Mouse (Mus musculus) midbrain, embryonic 14.5 days (tissue): ENCODE measurements around the gene Srpk2. TPM values are rescaled to one million over a fixed set of nuclear protein-coding genes. Genes with fewer than 3 reads are reported as not detected.

Experiments
- ATAC-seq: fragments of 200-750 bp; cut with Nextera tagmentation; 2 replicates; pipeline ENCODE4 v1.8.0; 2017; ENCODE audit warnings: moderate number of reproducible peaks, moderate library complexity; ENCODE audit not compliant: low FRiP score, low TSS enrichment
- DNase-seq: peaks from one replicate; pipeline ENCODE4 v3.0.0-alpha.2; 2015
- H3K27ac ChIP-seq: fragments of 300-500 bp; sonication (generic); replicated peaks from 2 replicates; pipeline ENCODE4 v1.5.1; 2014; ENCODE audit warnings: mild to moderate bottlenecking, low read depth, low read length, moderate library complexity
- H3K27me3 ChIP-seq: fragments of 300-500 bp; sonication (generic); 2 replicates; pipeline ENCODE4 v1.6.1; 2014; ENCODE audit warnings: low read length, control low read depth, mixed read lengths; ENCODE audit not compliant: control insufficient read depth, insufficient read depth
- H3K36me3 ChIP-seq: fragments of 300-500 bp; sonication (generic); 2 replicates; pipeline ENCODE4 v1.6.1; 2014; ENCODE audit warnings: low read length, control low read depth; ENCODE audit not compliant: control insufficient read depth, insufficient read depth
- H3K4me1 ChIP-seq: fragments of 300-500 bp; sonication (generic); 2 replicates; pipeline ENCODE4 v1.6.1; 2014; ENCODE audit warnings: mild to moderate bottlenecking, antibody characterized with exemption, low read length, control low read depth; ENCODE audit not compliant: control insufficient read depth, insufficient read depth
- H3K4me2 ChIP-seq: fragments of 300-500 bp; sonication (generic); 2 replicates; pipeline ENCODE4 v1.6.1; 2014; ENCODE audit warnings: mild to moderate bottlenecking, low read length, moderate library complexity
- H3K4me3 ChIP-seq: fragments of 300-500 bp; sonication (generic); replicated peaks from 2 replicates; pipeline ENCODE4 v1.5.1; 2014; ENCODE audit warnings: low read depth, low read length
- H3K9ac ChIP-seq: fragments of 300-500 bp; sonication (generic); replicated peaks from 2 replicates; pipeline ENCODE4 v1.6.1; 2014; ENCODE audit warnings: mild to moderate bottlenecking, low read length, moderate library complexity
- H3K9me3 ChIP-seq: fragments of 300-500 bp; sonication (generic); 2 replicates; pipeline ENCODE4 v1.6.1; 2016; ENCODE audit warnings: low read length, control low read depth, mixed read lengths; ENCODE audit not compliant: control insufficient read depth
- WGBS: fragments of 180-500 bp; shearing (Covaris S2); extraction: QIAGEN DNeasy Blood & Tissue Kit; methylation state at CpG from one replicate; pipeline ENCODE4 v1.1.7; 2014; 5-methylcytosine and 5-hydroxymethylcytosine counted together
- polyA plus RNA-seq: library from polyadenylated mRNA; unstranded; fragments of >200 nt; fragmentation: Nextera tagmentation; extraction: Ambion mirVana; gene quantifications from 2 replicates; pipeline ENCODE4 v1.2.1, GENCODE M21; 2014

Gene Srpk2
- polyA plus RNA-seq, 1 experiment from 2014 or later = 121 TPM

DNA sequence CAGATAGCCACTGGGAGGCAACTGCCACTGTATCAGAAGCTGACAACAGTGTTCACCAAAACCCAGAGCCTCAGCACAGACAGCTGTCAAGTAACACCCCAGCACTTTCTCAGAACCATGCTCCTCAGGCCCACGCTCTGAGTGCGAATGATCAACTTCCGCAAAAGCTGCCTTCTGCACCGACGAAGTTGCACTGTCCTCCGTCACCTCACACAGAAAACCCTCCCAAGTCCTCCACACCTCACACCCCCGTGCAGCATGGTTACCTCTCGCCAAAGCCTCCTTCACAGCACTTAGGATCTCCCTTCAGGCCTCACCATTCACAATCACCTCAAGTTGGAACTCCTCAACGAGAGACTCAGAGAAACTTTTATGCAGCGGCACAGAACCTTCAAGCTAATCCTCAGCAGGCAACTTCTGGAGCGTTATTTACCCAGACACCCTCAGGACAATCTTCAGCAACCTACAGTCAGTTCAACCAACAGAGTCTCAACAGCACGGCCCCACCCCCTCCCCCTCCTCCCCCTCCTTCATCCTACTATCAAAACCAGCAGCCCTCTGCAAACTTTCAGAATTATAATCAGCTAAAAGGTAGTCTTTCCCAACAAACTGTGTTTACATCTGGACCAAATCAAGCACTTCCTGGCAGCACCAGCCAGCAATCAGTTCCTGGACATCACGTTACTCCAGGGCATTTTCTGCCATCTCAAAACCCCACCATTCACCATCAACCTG, 182.7 kb downstream of the Srpk2 start:
- WGBS = 84% methylated on average over 13 of the region's 13 CpGs
- no peaks in the 10 kb centered on the region for H3K9me3 ChIP-seq
- no peak for ATAC-seq
- H3K27ac ChIP-seq = 0 out of 2 replicates have a peak overlapping the region, but pooled peaks have one; percentile 13
- no peaks in the 10 kb centered on the region for H3K27me3 ChIP-seq
- peaks cover 78% of the 10 kb centered on the region for H3K36me3 ChIP-seq
- no peaks in the 10 kb centered on the region for H3K4me1 ChIP-seq
- no peak overlapping the region for H3K4me2 ChIP-seq
- H3K9ac ChIP-seq = no peak overlapping the region
- no peak for DNase-seq
- no peak overlapping the region for H3K4me3 ChIP-seq

DNA sequence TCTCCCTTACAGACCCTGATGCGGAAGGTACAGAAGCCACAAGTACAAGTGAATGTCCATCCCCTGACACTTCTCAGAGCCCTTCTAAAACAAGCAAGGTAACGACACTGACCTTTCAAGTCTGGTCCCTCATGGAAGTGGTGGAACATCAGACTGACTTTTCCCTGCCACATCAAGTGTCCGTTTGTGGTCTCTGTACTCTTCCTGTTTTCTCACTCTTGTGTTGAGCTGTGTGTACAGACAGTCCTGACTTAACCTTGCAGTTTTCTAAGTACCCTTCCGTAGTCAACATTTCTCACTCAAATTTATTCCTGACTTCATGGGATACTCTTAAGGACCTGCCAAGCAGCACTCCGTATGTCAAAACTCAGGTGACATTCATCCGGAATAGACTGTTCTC, 183.7 kb downstream of the Srpk2 start:
- Histone ChIP-seq H3K4me2 (no peak overlapping the region), H3K4me3 (no peak overlapping the region)

DNA sequence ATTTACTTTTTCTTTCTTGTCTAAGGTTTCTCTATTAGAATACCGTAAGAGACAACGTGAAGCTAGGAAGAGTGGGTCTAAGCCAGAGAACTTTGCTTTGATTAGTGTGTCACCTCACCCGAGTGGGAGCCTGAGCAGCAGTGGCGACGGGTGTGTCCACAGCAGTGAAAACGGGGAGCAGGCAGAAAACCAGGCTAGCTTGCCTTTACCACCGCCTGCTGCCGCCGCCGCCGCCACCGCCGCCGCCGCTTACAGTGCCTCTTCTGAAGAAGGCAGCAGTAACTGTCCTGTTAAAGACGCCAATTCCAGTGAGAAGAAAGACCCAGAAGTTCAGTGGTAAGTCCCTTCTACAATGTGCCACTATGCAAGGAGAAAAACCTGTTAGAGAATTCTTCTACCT, 185.2 kb downstream of the Srpk2 start:
- Histone ChIP-seq H3K4me1 (no peaks in the 10 kb centered on the region), H3K36me3 (peaks cover 85% of the 10 kb centered on the region), H3K27ac (no peak overlapping the region), H3K27me3 (no peaks in the 10 kb centered on the region), H3K4me2 (no peak overlapping the region), H3K9ac (no peak overlapping the region), H3K9me3 (no peaks in the 10 kb centered on the region), H3K4me3 (no peak overlapping the region)
- ATAC-seq = no peak
- no peak for DNase-seq
- WGBS = 94% methylated on average over 16 of the region's 16 CpGs

More for the DNA sequence above, 183.7 kb downstream of the Srpk2 start:
- WGBS = 93% methylated on average over 6 of the region's 6 CpGs
- Histone ChIP-seq H3K27me3 (no peaks in the 10 kb centered on the region), H3K4me1 (no peaks in the 10 kb centered on the region), H3K27ac (no peak overlapping the region), H3K9me3 (no peaks in the 10 kb centered on the region), H3K36me3 (peaks cover 82% of the 10 kb centered on the region), H3K9ac (no peak overlapping the region)
- ATAC-seq (no peak), DNase-seq (no peak)

DNA sequence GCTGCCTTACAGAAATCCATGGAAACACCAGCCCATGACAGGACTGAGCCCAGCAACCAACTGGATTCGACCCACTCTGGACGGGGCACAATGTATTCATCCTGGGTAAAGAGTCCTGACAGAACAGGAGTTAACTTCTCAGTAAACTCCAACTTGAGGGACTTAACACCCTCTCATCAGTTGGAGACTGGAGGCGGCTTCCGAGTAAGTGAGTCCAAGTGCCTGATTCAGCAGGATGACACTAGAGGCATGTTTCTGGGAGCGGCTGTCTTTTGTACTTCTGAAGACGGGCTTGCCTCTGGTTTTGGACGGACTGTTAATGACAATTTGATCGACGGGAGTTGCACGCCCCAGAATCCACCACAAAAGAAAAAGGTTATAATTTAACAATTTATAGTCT, 186.5 kb downstream of the Srpk2 start:
- ATAC-seq (no peak), DNase-seq (no peak)
- Histone ChIP-seq H3K4me3 (no peak overlapping the region), H3K4me2 (no peak overlapping the region), H3K4me1 (no peaks in the 10 kb centered on the region), H3K9me3 (no peaks in the 10 kb centered on the region), H3K27ac (0 out of 2 replicates have a peak overlapping the region, but pooled peaks have one; percentile 13), H3K27me3 (no peaks in the 10 kb centered on the region), H3K36me3 (peaks cover 88% of the 10 kb centered on the region), H3K9ac (no peak overlapping the region)
- WGBS = 88% methylated on average over 10 of the region's 10 CpGs

DNA sequence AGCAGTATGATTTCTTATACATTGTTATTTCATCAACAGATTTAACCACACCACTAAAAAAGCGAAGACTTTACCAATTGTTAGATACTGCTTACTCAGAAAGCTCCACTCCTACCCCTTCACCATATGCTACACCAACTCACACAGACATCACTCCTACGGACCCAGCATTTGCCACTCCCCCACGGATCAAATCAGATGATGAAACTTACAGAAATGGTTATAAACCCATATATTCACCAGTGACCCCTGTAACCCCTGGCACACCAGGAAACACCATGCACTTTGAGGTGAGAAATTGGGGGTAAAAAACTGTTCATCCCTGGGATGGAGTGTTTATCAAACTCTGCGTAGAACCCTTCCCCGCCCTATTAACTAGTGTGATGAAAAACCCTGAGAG, 187.5 kb downstream of the Srpk2 start:
- H3K27me3 ChIP-seq = no peaks in the 10 kb centered on the region
- no peak overlapping the region for H3K4me2 ChIP-seq
- H3K9ac ChIP-seq = no peak overlapping the region
- peaks cover 88% of the 10 kb centered on the region for H3K36me3 ChIP-seq
- no peak for ATAC-seq
- no peaks in the 10 kb centered on the region for H3K4me1 ChIP-seq
- no peak overlapping the region for H3K27ac ChIP-seq
- no peaks in the 10 kb centered on the region for H3K9me3 ChIP-seq
- WGBS = 96% methylated on average over 5 of the region's 5 CpGs
- H3K4me3 ChIP-seq = no peak overlapping the region
- DNase-seq = no peak

DNA sequence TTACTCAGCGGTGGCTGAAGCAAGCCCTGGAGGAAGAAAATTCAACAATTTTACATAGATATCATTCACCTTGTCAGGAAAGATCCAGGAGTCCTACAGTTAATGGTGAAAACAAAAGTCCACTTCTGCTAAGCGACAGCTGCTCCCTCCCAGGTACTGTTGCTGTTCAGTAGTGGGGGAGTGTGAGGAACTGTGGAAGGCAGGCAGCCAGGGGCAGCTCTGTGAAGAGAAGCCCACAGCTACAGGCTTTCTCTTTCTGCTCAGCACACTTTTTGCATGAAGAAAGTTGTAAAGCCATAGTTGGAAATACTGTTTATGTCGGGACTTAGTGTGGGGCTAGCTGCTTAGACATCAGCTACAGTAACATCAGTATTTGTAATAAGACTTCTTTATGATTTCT, 188.0 kb downstream of the Srpk2 start:
- no peak overlapping the region for H3K4me3 ChIP-seq
- no peak overlapping the region for H3K27ac ChIP-seq
- no peak overlapping the region for H3K9ac ChIP-seq
- WGBS = 95% methylated on average over 3 of the region's 3 CpGs
- no peak for DNase-seq
- H3K27me3 ChIP-seq = no peaks in the 10 kb centered on the region
- no peak for ATAC-seq
- H3K36me3 ChIP-seq = peaks cover 87% of the 10 kb centered on the region
- H3K4me1 ChIP-seq = no peaks in the 10 kb centered on the region
- H3K4me2 ChIP-seq = no peak overlapping the region
- no peaks in the 10 kb centered on the region for H3K9me3 ChIP-seq

DNA sequence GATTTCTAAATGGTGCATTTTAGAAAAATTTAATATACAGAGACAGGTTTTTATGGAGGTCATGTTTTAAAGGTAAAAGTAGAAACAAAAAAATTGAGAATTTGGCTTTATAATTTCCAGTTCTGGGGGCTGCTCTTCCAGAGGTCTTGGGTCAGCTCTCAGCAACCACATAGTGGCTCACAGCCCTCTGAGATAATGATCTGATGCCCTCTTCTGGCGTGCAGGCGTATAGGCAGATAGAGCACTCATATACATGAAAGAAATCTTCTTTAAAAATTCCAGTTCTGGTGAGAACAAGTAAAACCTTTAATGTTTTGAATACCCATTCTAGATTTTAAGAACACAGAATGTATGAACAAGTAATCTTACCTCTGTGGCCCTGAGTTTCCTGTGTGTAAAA, 193.6 kb downstream of the Srpk2 start:
- Histone ChIP-seq H3K27ac (no peak overlapping the region), H3K9ac (no peak overlapping the region), H3K36me3 (peaks cover 89% of the 10 kb centered on the region), H3K4me1 (no peaks in the 10 kb centered on the region), H3K4me3 (no peak overlapping the region), H3K27me3 (no peaks in the 10 kb centered on the region), H3K9me3 (no peaks in the 10 kb centered on the region), H3K4me2 (no peak overlapping the region)
- WGBS = 45% methylated on average over 2 of the region's 2 CpGs
- DNase-seq (peak; percentile 70), ATAC-seq (0 out of 2 replicates have a peak, but pooled peaks have one; percentile 55)

DNA sequence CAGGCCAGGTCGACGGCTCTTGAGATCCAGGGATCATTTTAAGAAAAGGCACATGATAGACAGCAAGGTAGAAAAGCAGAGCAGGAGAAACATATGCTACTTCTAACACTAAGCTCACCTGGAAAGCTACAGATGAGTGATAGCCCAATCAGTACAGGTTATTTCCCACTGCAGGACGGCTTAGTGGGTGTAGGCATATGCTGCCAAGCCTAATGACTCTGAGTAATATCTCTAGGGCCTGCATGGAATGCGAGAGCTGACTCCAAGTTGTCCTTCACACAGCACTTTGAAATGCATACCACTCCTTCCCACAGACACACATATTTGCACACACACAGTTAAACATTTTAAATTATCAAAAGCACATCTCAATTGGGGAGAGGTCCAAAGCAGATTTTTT, 195.2 kb downstream of the Srpk2 start:
- H3K4me2 ChIP-seq = no peak overlapping the region
- DNase-seq = no peak
- no peaks in the 10 kb centered on the region for H3K9me3 ChIP-seq
- no peak for ATAC-seq
- 87% methylated on average over 4 of the region's 4 CpGs for WGBS
- no peak overlapping the region for H3K27ac ChIP-seq
- H3K4me1 ChIP-seq = no peaks in the 10 kb centered on the region
- H3K27me3 ChIP-seq = no peaks in the 10 kb centered on the region
- peaks cover 92% of the 10 kb centered on the region for H3K36me3 ChIP-seq
- no peak overlapping the region for H3K4me3 ChIP-seq
- H3K9ac ChIP-seq = no peak overlapping the region

DNA sequence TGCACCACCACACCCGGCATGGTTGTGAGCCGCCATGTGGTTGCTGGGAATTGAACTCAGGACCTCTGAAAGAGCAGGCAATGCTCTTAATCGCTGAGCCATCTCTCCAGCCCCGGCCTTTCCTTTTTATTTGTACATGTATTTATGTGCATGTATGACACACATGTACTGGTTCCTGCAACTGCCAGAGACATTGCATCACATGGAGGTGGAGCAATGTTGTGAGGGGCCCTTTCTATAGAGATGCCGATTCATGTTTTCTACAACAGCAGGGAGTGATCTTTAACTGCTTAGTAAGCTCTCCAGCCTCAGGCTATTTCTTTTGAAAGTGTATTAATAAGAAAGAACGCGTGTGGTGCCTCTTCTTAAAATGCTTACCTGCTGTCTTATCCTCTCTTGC, 200.6 kb downstream of the Srpk2 start:
- ATAC-seq (no peak), DNase-seq (no peak)
- no peak overlapping the region for H3K4me2 ChIP-seq
- WGBS = 85% methylated on average over 7 of the region's 7 CpGs
- no peaks in the 10 kb centered on the region for H3K9me3 ChIP-seq
- H3K4me3 ChIP-seq = no peak overlapping the region
- no peak overlapping the region for H3K9ac ChIP-seq
- H3K36me3 ChIP-seq = peaks cover 91% of the 10 kb centered on the region
- no peaks in the 10 kb centered on the region for H3K27me3 ChIP-seq
- H3K4me1 ChIP-seq = no peaks in the 10 kb centered on the region
- no peak overlapping the region for H3K27ac ChIP-seq
